Mouse (Mus musculus): ENCODE measurements around the gene Fam83g. TPM values are rescaled to one million over a fixed set of nuclear protein-coding genes. Genes with fewer than 3 reads are reported as not detected.

The Fam83g gene
- total and polyA plus RNA-seq, 3 experiments: 0.05 TPM; not detected in 2

- Histone ChIP-seq H3K4me3 (ENCODE audit: low read depth, low read length) (no peak overlapping the region), H3K4me1 (ENCODE audit: insufficient read depth, low read depth, low read length) (no peaks in the 10 kb centered on the region), H3K27me3 (ENCODE audit: insufficient read depth, low read length) (peaks cover 18% of the 10 kb centered on the region), H3K9me3 (replicated peaks) (no peaks in the 10 kb centered on the region), H3K36me3 (replicated peaks) (no peaks in the 10 kb centered on the region)
- no peak for DNase-seq (ENCODE audit: low spot score)
- no peak for ATAC-seq (ENCODE audit: extremely low read depth, insufficient number of reproducible peaks, low FRiP score, poor library complexity, severe bottlenecking)
- TF ChIP-seq POLR2AphosphoS5 (IDR thresholded peaks at IDR 0.05; ENCODE audit: insufficient replicate concordance, low read depth, low read length): no peak
- TF ChIP-seq TAL1 (conservative IDR thresholded peaks at IDR 0.05; ENCODE audit: low read depth, low read length): no peak
- no peak for TF ChIP-seq GATA1 (IDR thresholded peaks at IDR 0.05; ENCODE audit: borderline replicate concordance, low read length)
- no peak for TF ChIP-seq GATA2 (IDR thresholded peaks at IDR 0.05; ENCODE audit: borderline replicate concordance, low read depth, low read length)
- TF ChIP-seq CTCF (IDR thresholded peaks at IDR 0.05; ENCODE audit: low read depth, low read length): no peak
These were observed 41.8 kb upstream of the Fam83g start for GRCm38 (mm10) chr11:61642106-61642505.

- H3K27me3 ChIP-seq (ENCODE audit: insufficient read depth, low read length): peaks cover 24% of the 10 kb centered on the region
- DNase-seq (ENCODE audit: low spot score) (no peak), ATAC-seq (ENCODE audit: extremely low read depth, insufficient number of reproducible peaks, low FRiP score, poor library complexity, severe bottlenecking) (no peak)
- TF ChIP-seq GATA1 (IDR thresholded peaks at IDR 0.05; ENCODE audit: borderline replicate concordance, low read length): no peak
- TF ChIP-seq CTCF (IDR thresholded peaks at IDR 0.05; ENCODE audit: low read depth, low read length): no peak
- TF ChIP-seq TAL1 (conservative IDR thresholded peaks at IDR 0.05; ENCODE audit: low read depth, low read length): no peak
- TF ChIP-seq POLR2AphosphoS5 (IDR thresholded peaks at IDR 0.05; ENCODE audit: insufficient replicate concordance, low read depth, low read length): no peak
- no peak for TF ChIP-seq GATA2 (IDR thresholded peaks at IDR 0.05; ENCODE audit: borderline replicate concordance, low read depth, low read length)
- no peaks in the 10 kb centered on the region for H3K4me1 ChIP-seq (ENCODE audit: insufficient read depth, low read depth, low read length)
- H3K9me3 ChIP-seq (replicated peaks): no peaks in the 10 kb centered on the region
- H3K36me3 ChIP-seq (replicated peaks): no peaks in the 10 kb centered on the region
- no peak overlapping the region for H3K4me3 ChIP-seq (ENCODE audit: low read depth, low read length)
These were observed 40.5 kb upstream of the Fam83g start for GRCm38 (mm10) chr11:61643184-61643961.

GRCm38 (mm10) chr11:61644576-61645326, 39.1 kb upstream of the Fam83g start:
- peaks cover 34% of the 10 kb centered on the region for H3K27me3 ChIP-seq (ENCODE audit: insufficient read depth, low read length)
- H3K36me3 ChIP-seq (replicated peaks): no peaks in the 10 kb centered on the region
- H3K9me3 ChIP-seq (replicated peaks): no peaks in the 10 kb centered on the region
- H3K4me3 ChIP-seq (ENCODE audit: low read depth, low read length): no peak overlapping the region
- TF ChIP-seq TAL1 (conservative IDR thresholded peaks at IDR 0.05; ENCODE audit: low read depth, low read length): no peak
- no peak for TF ChIP-seq GATA2 (IDR thresholded peaks at IDR 0.05; ENCODE audit: borderline replicate concordance, low read depth, low read length)
- TF ChIP-seq GATA1 (IDR thresholded peaks at IDR 0.05; ENCODE audit: borderline replicate concordance, low read length): no peak
- no peak for TF ChIP-seq CTCF (IDR thresholded peaks at IDR 0.05; ENCODE audit: low read depth, low read length)
- TF ChIP-seq POLR2AphosphoS5 (IDR thresholded peaks at IDR 0.05; ENCODE audit: insufficient replicate concordance, low read depth, low read length): no peak
- DNase-seq (ENCODE audit: low spot score) (no peak), ATAC-seq (ENCODE audit: extremely low read depth, insufficient number of reproducible peaks, low FRiP score, poor library complexity, severe bottlenecking) (no peak)
- H3K4me1 ChIP-seq (ENCODE audit: insufficient read depth, low read depth, low read length): no peaks in the 10 kb centered on the region

- Histone ChIP-seq H3K4me3 (ENCODE audit: low read depth, low read length) (no peak overlapping the region), H3K27me3 (ENCODE audit: insufficient read depth, low read length) (peaks cover 34% of the 10 kb centered on the region), H3K9me3 (replicated peaks) (no peaks in the 10 kb centered on the region), H3K4me1 (ENCODE audit: insufficient read depth, low read depth, low read length) (no peaks in the 10 kb centered on the region), H3K36me3 (replicated peaks) (no peaks in the 10 kb centered on the region)
- ATAC-seq (ENCODE audit: extremely low read depth, insufficient number of reproducible peaks, low FRiP score, poor library complexity, severe bottlenecking) (no peak), DNase-seq (ENCODE audit: low spot score) (no peak)
- TF ChIP-seq CTCF (IDR thresholded peaks at IDR 0.05; ENCODE audit: low read depth, low read length): no peak
- no peak for TF ChIP-seq POLR2AphosphoS5 (IDR thresholded peaks at IDR 0.05; ENCODE audit: insufficient replicate concordance, low read depth, low read length)
- TF ChIP-seq GATA1 (IDR thresholded peaks at IDR 0.05; ENCODE audit: borderline replicate concordance, low read length): no peak
- TF ChIP-seq TAL1 (conservative IDR thresholded peaks at IDR 0.05; ENCODE audit: low read depth, low read length): no peak
- no peak for TF ChIP-seq GATA2 (IDR thresholded peaks at IDR 0.05; ENCODE audit: borderline replicate concordance, low read depth, low read length)
These were observed 38.5 kb upstream of the Fam83g start for GRCm38 (mm10) chr11:61645357-61645857.

- Histone ChIP-seq H3K36me3 (replicated peaks) (no peaks in the 10 kb centered on the region), H3K4me3 (ENCODE audit: low read depth, low read length) (no peak overlapping the region), H3K27me3 (ENCODE audit: insufficient read depth, low read length) (peaks cover 34% of the 10 kb centered on the region), H3K4me1 (ENCODE audit: insufficient read depth, low read depth, low read length) (no peaks in the 10 kb centered on the region), H3K9me3 (replicated peaks) (no peaks in the 10 kb centered on the region)
- DNase-seq (ENCODE audit: low spot score) (no peak), ATAC-seq (ENCODE audit: extremely low read depth, insufficient number of reproducible peaks, low FRiP score, poor library complexity, severe bottlenecking) (no peak)
- no peak for TF ChIP-seq GATA2 (IDR thresholded peaks at IDR 0.05; ENCODE audit: borderline replicate concordance, low read depth, low read length)
- no peak for TF ChIP-seq GATA1 (IDR thresholded peaks at IDR 0.05; ENCODE audit: borderline replicate concordance, low read length)
- no peak for TF ChIP-seq POLR2AphosphoS5 (IDR thresholded peaks at IDR 0.05; ENCODE audit: insufficient replicate concordance, low read depth, low read length)
- TF ChIP-seq CTCF (IDR thresholded peaks at IDR 0.05; ENCODE audit: low read depth, low read length): no peak
- TF ChIP-seq TAL1 (conservative IDR thresholded peaks at IDR 0.05; ENCODE audit: low read depth, low read length): no peak
These were observed 37.3 kb upstream of the Fam83g start for GRCm38 (mm10) chr11:61646499-61647039.
